Comparison of ENCODE assay signal across 9 mouse cellular contexts in the genomic region with DNA sequence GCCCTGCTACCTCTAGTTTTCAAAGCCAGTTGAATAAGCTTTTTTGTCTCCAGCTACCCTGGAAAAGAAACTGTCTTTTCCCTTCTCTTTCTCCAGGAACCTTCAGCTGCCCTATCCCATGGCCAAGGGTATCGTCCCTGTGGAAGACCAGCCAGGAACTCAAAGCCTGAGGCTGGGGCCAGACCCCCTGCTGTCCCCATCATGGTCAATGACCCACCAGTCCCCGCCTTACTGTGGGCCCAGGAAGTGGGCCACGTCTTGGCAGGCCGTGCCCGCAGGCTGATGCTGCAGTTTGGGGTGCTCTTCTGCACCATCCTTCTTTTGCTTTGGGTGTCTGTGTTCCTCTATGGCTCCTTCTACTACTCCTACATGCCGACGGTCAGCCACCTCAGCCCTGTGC. TPM values are rescaled to one million over a fixed set of nuclear protein-coding genes. Genes with fewer than 3 reads are reported as not detected.
DNase-seq lines count a peak whose midpoint lies in the region; ATAC-seq and TF ChIP-seq lines count a peak whose summit lies in the region.
"Had no signal": no experiment of that assay in that cellular context is flagged by ENCODE, and none has a peak within 500 bp of the region (broad histone marks: within the 10 kb centered on the region; RNA-seq: fewer than 3 reads in every experiment).

No protein-coding gene starts in this region.

- H3K4me1 ChIP-seq in heart, embryonic 14.5 days (ENCODE audit: control insufficient read depth in 2 of 2, insufficient read depth in 2 of 2, low read length in 2 of 2) = peaks cover 20 to 30% of the 10 kb centered on the region in 2 experiments
- H3K4me1 ChIP-seq in heart, postnatal 0 days (ENCODE audit: control insufficient read depth, insufficient read depth) = peaks cover 22% of the 10 kb centered on the region
- H3K4me1 ChIP-seq in midbrain, embryonic 10.5 days = peaks cover 46% of the 10 kb centered on the region

- intact Hi-C loops in heart, postnatal 25 days (cut with DNase I) = loop anchor here (5.0 kb wide), 2 partner anchors 46 to 271 kb away; partner anchors contain the start of genes 1810009A15Rik and Gm49416
- intact Hi-C loops in left cerebral cortex, postnatal 25 days (cut with DNase I) = loop anchor here (5.0 kb wide), 2 partner anchors 46 to 271 kb away; partner anchors contain the start of genes 1810009A15Rik and Gm49416

- no peak for TF ChIP-seq CTCF in heart, postnatal 0 days (IDR thresholded peaks at IDR 0.05; ENCODE audit: low read depth)

- H3K4me3 ChIP-seq in heart, embryonic 14.5 days (ENCODE audit: control insufficient read depth in 1 of 2, insufficient read depth in 1 of 2, low read depth in 1 of 2, low read length in 2 of 2) = peak overlapping the region; percentile 51 to 53; a peak in 3 of 4 replicates
- H3K4me3 ChIP-seq in heart, postnatal 0 days (ENCODE audit: low read depth, low read length) = peak overlapping the region; percentile 47
- peak overlapping the region; percentile 61; the same call in 1 of the 2 replicates for H3K4me3 ChIP-seq in midbrain, embryonic 10.5 days

- peak overlapping the region; percentile 77 for H3K9ac ChIP-seq in heart, embryonic 14.5 days (ENCODE audit: low read length)
- peak overlapping the region; percentile 49; the same call in 1 of the 2 replicates for H3K9ac ChIP-seq in heart, postnatal 0 days (replicated peaks; ENCODE audit: low read depth, low read length)

- H3K27ac ChIP-seq in heart, embryonic 14.5 days (replicated peaks in 1 of 2; ENCODE audit: control insufficient read depth in 1 of 2, insufficient read depth in 1 of 2, low read depth in 2 of 2, low read length in 2 of 2) = no peak overlapping the region
- H3K27ac ChIP-seq in heart, postnatal 0 days (ENCODE audit: low read depth) = no peak overlapping the region
- H3K27ac ChIP-seq in midbrain, embryonic 10.5 days (replicated peaks) = peak overlapping the region; percentile 98

- no peaks in the 10 kb centered on the region for H3K27me3 ChIP-seq in heart, embryonic 14.5 days (ENCODE audit: control insufficient read depth, insufficient read depth, low read length)
- no peaks in the 10 kb centered on the region for H3K27me3 ChIP-seq in heart, postnatal 0 days (ENCODE audit: control insufficient read depth, insufficient read depth, low read length)
- H3K27me3 ChIP-seq in midbrain, embryonic 10.5 days (ENCODE audit: low read depth, poor library complexity, severe bottlenecking) = no peaks in the 10 kb centered on the region

- 88% methylated on average over 7 of the region's 7 CpGs for WGBS in heart, embryonic 14.5 days
- 93% methylated on average over 7 of the region's 7 CpGs for WGBS in heart, postnatal 0 days
- WGBS in midbrain, embryonic 10.5 days = 92% methylated on average over 7 of the region's 7 CpGs

- no peak for TF ChIP-seq EP300 in heart, postnatal 0 days (IDR thresholded peaks at IDR 0.05; ENCODE audit: low read depth)

- no peaks in the 10 kb centered on the region for H3K9me3 ChIP-seq in heart, embryonic 14.5 days (ENCODE audit: control insufficient read depth, low read length)
- no peaks in the 10 kb centered on the region for H3K9me3 ChIP-seq in heart, postnatal 0 days (replicated peaks; ENCODE audit: control insufficient read depth, low read length)
- H3K9me3 ChIP-seq in midbrain, embryonic 10.5 days (replicated peaks) = no peaks in the 10 kb centered on the region
- H3K9me3 ChIP-seq: G1E had no signal

- no peak for ATAC-seq in heart, embryonic 14.5 days (ENCODE audit: insufficient number of reproducible peaks, insufficient read depth, low FRiP score, low read depth)
- ATAC-seq in heart, postnatal 0 days (ENCODE audit: insufficient read depth, low read depth) = no peak

- H3K36me3 ChIP-seq in heart, embryonic 14.5 days (ENCODE audit: control insufficient read depth, insufficient read depth, low read length) = peaks cover 31% of the 10 kb centered on the region
- H3K36me3 ChIP-seq in heart, postnatal 0 days (replicated peaks; ENCODE audit: control insufficient read depth, insufficient read depth, low read length) = peaks cover 9% of the 10 kb centered on the region
- peaks cover 43% of the 10 kb centered on the region for H3K36me3 ChIP-seq in midbrain, embryonic 10.5 days

- DNase-seq in heart, postnatal 25 days (ENCODE audit: low spot score) = no peak
- DNase-seq in cerebellum, adult 9-10 months = peak; percentile 66
- no peak for DNase-seq in heart, postnatal 0 days (ENCODE audit: low spot score)
- DNase-seq in midbrain, embryonic 10.5 days (ENCODE audit: low spot score) = no peak
- DNase-seq in thymus, postnatal 25 days = no peak
- DNase-seq in layer of hippocampus, postnatal 14 days (ENCODE audit: low spot score in 2 of 2) = no peak
- no peak for DNase-seq in left cerebral cortex, postnatal 25 days (ENCODE audit: low spot score in 2 of 2)

- H3K4me2 ChIP-seq in heart, embryonic 14.5 days (ENCODE audit: low read length) = peak overlapping the region; percentile 83
- peak overlapping the region; percentile 73 for H3K4me2 ChIP-seq in heart, postnatal 0 days (ENCODE audit: low read depth, low read length)

RNA-seq across cellular contexts. Expression of gene Gng3, which starts 2.0 kb away (rescaled TPM):
- polyA plus RNA-seq in heart, embryonic 14.5 days (2014; fragmentation: Nextera tagmentation; extraction: Ambion mirVana) = 1.0 and 2.3 TPM in 2 replicates
- total RNA-seq in heart, postnatal 25 days (2021) = not detected
- not detected in 2 replicates for total RNA-seq in heart, postnatal 0 days (2014; rRNA removed; ENCODE audit: low replicate concordance)
- 0.29 and 0.48 TPM in 2 replicates for polyA plus RNA-seq in heart, postnatal 0 days (2015; fragmentation: Nextera tagmentation; extraction: Ambion mirVana)
- polyA plus RNA-seq in midbrain, embryonic 10.5 days (2016; fragmentation: Nextera tagmentation; extraction: Ambion mirVana) = 60.0 and 104 TPM in 2 replicates
- total RNA-seq in layer of hippocampus, postnatal 14 days (2021) = 100 to 1,000 TPM; 220 to 243 TPM
- 100 to 1,000 TPM; 201 to 223 TPM for total RNA-seq in left cerebral cortex, postnatal 25 days (2021)
- polyA plus RNA-seq: G1E had no signal

RNA-seq across cellular contexts. Expression of gene Bscl2, which starts 3.7 kb away (rescaled TPM):
- polyA plus RNA-seq in heart, embryonic 14.5 days (2014; fragmentation: Nextera tagmentation; extraction: Ambion mirVana) = 40.6 and 45.0 TPM in 2 replicates
- 10 to 100 TPM; 23.9 to 24.0 TPM for total RNA-seq in heart, postnatal 25 days (2021)
- total RNA-seq in heart, postnatal 0 days (2014; rRNA removed; ENCODE audit: low replicate concordance) = 34.7 and 54.2 TPM in 2 replicates
- 32.1 and 33.3 TPM in 2 replicates for polyA plus RNA-seq in heart, postnatal 0 days (2015; fragmentation: Nextera tagmentation; extraction: Ambion mirVana)
- 55.2 and 63.4 TPM in 2 replicates for polyA plus RNA-seq in midbrain, embryonic 10.5 days (2016; fragmentation: Nextera tagmentation; extraction: Ambion mirVana)
- total RNA-seq in layer of hippocampus, postnatal 14 days (2021) = 100 to 1,000 TPM in 1 of 2 experiments, 10 to 100 TPM in 1; 96.2 to 107 TPM
- 100 to 1,000 TPM; 111 to 112 TPM for total RNA-seq in left cerebral cortex, postnatal 25 days (2021)

RNA-seq across cellular contexts. Expression of gene Lrrn4cl, which starts 9.6 kb away (rescaled TPM):
- 1.2 and 1.3 TPM in 2 replicates for polyA plus RNA-seq in heart, embryonic 14.5 days (2014; fragmentation: Nextera tagmentation; extraction: Ambion mirVana)
- 1 to 10 TPM; 3.3 to 4.9 TPM for total RNA-seq in heart, postnatal 25 days (2021)
- 5.8 and 8.4 TPM in 2 replicates for total RNA-seq in heart, postnatal 0 days (2014; rRNA removed; ENCODE audit: low replicate concordance)
- 1.5 and 1.8 TPM in 2 replicates for polyA plus RNA-seq in heart, postnatal 0 days (2015; fragmentation: Nextera tagmentation; extraction: Ambion mirVana)
- polyA plus RNA-seq in midbrain, embryonic 10.5 days (2016; fragmentation: Nextera tagmentation; extraction: Ambion mirVana) = 0.57 TPM in 2 replicates
- total RNA-seq in layer of hippocampus, postnatal 14 days (2021) = under 1 TPM; 0.30 to 0.55 TPM
- total RNA-seq in left cerebral cortex, postnatal 25 days (2021) = under 1 TPM; 0.92 to 0.96 TPM
- polyA plus RNA-seq: G1E had no signal

RNA-seq across cellular contexts. Expression of gene AC129217.1, which starts 11.4 kb away (rescaled TPM):
- 0.43 TPM in 1 of 2 replicates, not detected in the other for polyA plus RNA-seq in heart, embryonic 14.5 days (2014; fragmentation: Nextera tagmentation; extraction: Ambion mirVana)
- not detected for total RNA-seq in heart, postnatal 25 days (2021)
- 7.0 TPM in 1 of 2 replicates, not detected in the other for total RNA-seq in heart, postnatal 0 days (2014; rRNA removed; ENCODE audit: low replicate concordance)
- polyA plus RNA-seq in heart, postnatal 0 days (2015; fragmentation: Nextera tagmentation; extraction: Ambion mirVana) = not detected in 2 replicates
- polyA plus RNA-seq in midbrain, embryonic 10.5 days (2016; fragmentation: Nextera tagmentation; extraction: Ambion mirVana) = not detected in 2 replicates
- 1 to 10 TPM in 1 of 2 experiments, not detected in 1; 4.4 TPM for total RNA-seq in layer of hippocampus, postnatal 14 days (2021)
- not detected for total RNA-seq in left cerebral cortex, postnatal 25 days (2021)

RNA-seq across cellular contexts. Expression of gene Hnrnpul2, which starts 21.2 kb away (rescaled TPM):
- polyA plus RNA-seq in heart, embryonic 14.5 days (2014; fragmentation: Nextera tagmentation; extraction: Ambion mirVana) = 3.9 and 5.0 TPM in 2 replicates
- 10 to 100 TPM; 42.5 to 49.4 TPM for total RNA-seq in heart, postnatal 25 days (2021)
- 7.1 and 12.6 TPM in 2 replicates for total RNA-seq in heart, postnatal 0 days (2014; rRNA removed; ENCODE audit: low replicate concordance)
- 2.5 and 2.6 TPM in 2 replicates for polyA plus RNA-seq in heart, postnatal 0 days (2015; fragmentation: Nextera tagmentation; extraction: Ambion mirVana)
- 4.3 and 4.4 TPM in 2 replicates for polyA plus RNA-seq in midbrain, embryonic 10.5 days (2016; fragmentation: Nextera tagmentation; extraction: Ambion mirVana)
- total RNA-seq in layer of hippocampus, postnatal 14 days (2021) = 100 to 1,000 TPM in 1 of 2 experiments, 10 to 100 TPM in 1; 99.4 to 103 TPM
- total RNA-seq in left cerebral cortex, postnatal 25 days (2021) = 100 to 1,000 TPM; 110 to 112 TPM

Comparison
In these comparisons a context has a peak if more than half of its experiments do, and no peak if none do; other contexts are left out.
1. RNA of gene Gng3, which starts 2.0 kb away (total RNA-seq): 220 to 243 TPM in layer of hippocampus, postnatal 14 days and 201 to 223 TPM in left cerebral cortex, postnatal 25 days; not detected in heart, postnatal 25 days and not detected in heart, postnatal 0 days; every median in the first group is over 100 times any median in the second.
2. Peak in every context shown above with its lines, with median percentiles within 50 percentile points of each other: H3K4me3 ChIP-seq.